Mouse (Mus musculus): ENCODE data around the gene 3110082I17Rik. TPM values are rescaled to one million over a fixed set of nuclear protein-coding genes. Genes with fewer than 3 reads are reported as not detected.

3110082I17Rik gene
- total RNA-seq, 2 experiments from 2014 or later = 14.0 to 17.3 TPM

DNA sequence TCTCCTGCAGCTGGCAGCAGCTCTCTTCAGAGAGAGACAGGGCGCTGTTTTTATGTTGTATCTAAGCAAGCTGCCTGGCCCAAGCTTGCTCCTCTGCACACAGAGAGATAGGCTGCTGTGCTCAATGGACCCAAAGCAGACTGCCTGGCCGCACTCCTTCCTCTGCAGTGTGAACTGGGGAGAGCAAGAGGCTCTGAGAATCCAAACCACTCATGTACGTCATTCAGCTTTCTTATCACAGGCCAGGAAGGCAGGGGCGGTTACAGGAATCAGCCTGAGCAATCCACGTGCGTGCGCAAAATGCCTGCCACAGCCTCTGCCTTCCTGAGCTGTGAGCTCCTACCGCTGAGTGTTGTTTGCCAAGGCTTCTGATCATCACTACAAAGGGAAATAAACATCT lies 77.6 kb downstream of the 3110082I17Rik start:
- no peak for DNase-seq (ENCODE audit: extremely low spot score in 1 of 2, low spot score in 1 of 2)

- no peak for DNase-seq (ENCODE audit: extremely low spot score in 1 of 2, low spot score in 1 of 2)
Observed at GRCm38 (mm10) chr5:139381586-139382513, 78.5 kb downstream of the 3110082I17Rik start.

DNA sequence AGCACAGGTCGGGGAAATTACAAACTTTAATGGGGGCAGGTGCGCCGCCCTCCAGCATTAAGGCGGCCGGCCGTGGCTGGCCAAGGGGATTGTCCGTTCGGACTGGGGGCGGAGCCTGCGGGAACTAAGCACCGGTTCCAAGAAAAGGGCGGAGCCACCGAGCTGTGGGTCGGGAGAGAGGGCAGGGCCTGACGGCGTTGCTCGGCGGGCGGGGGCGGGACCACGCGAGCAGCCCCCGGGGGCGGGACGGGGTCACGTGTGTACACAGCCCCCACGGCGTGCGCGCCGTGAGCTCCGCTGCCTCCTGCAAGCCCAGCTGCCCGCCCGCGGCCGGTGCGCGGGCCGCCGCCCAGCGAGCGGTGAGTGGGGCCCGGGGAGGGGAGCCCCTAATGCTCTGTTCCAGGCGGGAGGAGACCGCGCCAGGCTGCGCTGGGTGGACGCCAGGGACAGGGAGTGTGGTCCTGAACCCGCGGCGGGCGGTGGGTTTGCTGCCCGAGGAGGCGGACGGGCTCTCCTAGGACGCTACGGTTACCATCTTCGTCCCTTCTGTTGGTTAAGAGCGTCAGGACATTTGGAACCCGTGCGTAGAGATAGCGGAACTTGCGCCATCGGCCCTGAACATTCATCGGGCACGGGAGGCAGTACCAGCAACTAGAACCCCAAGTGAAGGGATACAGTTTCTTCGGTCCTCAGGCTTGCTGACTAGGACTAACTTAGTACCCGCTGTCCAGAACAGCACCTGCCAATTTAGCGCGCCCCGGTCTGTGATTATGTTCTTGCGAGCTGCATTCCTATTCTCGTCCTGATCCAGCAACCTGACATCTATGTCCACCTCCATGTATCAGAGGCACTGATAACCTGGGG lies 79.7 kb downstream of the 3110082I17Rik start:
- DNase-seq (ENCODE audit: extremely low spot score in 1 of 2, low spot score in 1 of 2) = peak; percentile 67 to 72

GRCm38 (mm10) chr5:139379771-139380384 lies 80.4 kb downstream of the 3110082I17Rik start:
- no peak for DNase-seq (ENCODE audit: extremely low spot score in 1 of 2, low spot score in 1 of 2)

DNA sequence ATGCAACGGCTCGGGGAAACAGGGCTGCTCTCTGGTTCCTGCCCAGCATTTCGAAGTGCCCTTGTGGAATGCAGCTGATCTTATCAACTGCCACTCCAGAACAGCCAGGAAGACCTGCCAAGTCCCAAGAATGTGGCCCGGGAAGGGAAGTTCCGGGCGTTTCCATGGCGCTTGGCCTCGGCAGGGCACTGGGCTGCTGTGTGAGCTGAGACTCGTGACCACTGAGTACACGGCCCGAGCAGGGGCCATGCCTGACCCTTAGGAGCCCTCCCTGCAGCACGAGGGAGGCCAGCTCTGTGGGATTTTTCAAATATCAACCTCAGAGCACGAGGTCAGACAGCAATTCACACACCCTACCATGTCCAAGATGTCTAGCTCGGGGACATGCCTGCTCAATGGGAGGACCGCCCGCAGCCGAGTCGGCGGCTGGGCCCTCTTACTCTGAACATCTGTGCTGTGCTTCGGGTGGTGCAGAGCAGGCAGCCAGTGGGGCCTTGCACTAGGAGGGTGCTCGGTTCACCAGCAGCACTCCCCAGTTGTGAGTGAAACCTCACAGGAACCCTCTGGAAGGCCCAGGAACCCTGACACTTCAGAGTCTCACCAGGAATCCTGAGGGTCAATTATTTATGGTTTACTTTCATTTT lies 81.2 kb downstream of the 3110082I17Rik start:
- no peak for DNase-seq (ENCODE audit: extremely low spot score in 1 of 2, low spot score in 1 of 2)

- DNase-seq (ENCODE audit: extremely low spot score in 1 of 2, low spot score in 1 of 2) = no peak
Observed at GRCm38 (mm10) chr5:139378271-139378556, 82.1 kb downstream of the 3110082I17Rik start.

DNA sequence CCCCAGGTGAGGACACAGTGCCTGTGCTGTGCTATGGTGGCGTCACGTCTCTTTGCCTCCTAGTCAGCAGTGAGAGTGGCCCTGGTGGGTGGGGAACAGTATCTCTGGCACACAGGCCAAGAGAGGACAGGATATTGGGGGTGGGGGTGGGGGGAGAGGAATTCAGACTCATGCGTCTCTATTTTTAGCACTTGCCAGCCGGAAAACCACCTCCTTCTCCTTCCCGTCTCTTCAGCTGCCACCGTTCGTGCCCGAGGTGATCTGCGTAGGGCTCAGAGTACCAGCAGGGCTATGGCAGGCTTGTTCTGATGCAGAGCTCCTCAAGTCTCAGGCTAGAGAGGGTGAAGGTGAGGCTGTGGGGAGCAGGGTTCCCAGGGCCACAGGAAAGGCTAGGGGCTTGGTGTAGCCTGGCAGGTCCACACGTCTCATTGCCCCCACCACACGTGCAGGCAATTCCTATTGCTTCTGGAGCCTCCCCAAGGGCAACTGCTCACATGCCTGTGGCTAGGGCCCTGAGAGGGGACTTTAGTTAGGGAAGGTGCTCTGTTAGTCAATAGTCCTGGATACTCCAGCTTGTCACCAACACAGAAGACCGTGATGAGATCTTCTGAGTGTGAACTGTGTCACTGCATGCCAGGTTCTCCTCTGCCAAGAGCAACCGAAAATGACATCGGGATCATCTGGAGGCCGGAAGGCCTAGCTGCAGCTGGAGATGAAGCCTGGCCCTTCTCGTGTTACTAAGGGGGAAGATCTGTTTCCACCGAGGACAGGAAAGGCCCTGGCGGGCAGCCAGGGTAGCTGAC lies 82.7 kb downstream of the 3110082I17Rik start, which contains the start of gene Gpr146:
Gpr146 (plus strand) TSS at position 230 of the 803 bp plus-strand sequence.
- no peak for DNase-seq (ENCODE audit: extremely low spot score in 1 of 2, low spot score in 1 of 2)

DNA sequence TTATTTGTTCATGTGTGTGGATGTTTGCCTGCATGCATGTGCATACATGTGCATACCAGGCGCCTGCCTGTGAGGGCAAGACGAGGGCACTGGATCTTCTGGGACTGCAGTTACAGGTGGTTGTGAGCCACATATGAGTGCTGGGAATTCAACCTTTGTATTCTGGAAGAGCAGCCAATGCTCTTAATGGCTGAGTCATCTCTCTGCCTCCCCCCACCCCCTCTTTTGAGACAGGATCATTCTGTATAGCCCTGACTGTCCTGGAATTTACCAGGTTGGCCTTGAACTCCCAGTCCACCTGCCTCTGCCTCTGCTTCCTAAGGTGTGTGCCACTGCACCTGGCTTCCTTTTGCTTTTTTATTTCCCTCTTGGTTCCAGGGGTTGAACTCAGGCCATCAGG lies 85.5 kb downstream of the 3110082I17Rik start:
- DNase-seq (ENCODE audit: extremely low spot score in 1 of 2, low spot score in 1 of 2) = no peak

- no peak for DNase-seq (ENCODE audit: extremely low spot score in 1 of 2, low spot score in 1 of 2)
Observed at GRCm38 (mm10) chr5:139373889-139374444, 86.4 kb downstream of the 3110082I17Rik start.

- no peak for DNase-seq (ENCODE audit: extremely low spot score in 1 of 2, low spot score in 1 of 2)
Observed at GRCm38 (mm10) chr5:139373126-139373525, 87.2 kb downstream of the 3110082I17Rik start.

DNA sequence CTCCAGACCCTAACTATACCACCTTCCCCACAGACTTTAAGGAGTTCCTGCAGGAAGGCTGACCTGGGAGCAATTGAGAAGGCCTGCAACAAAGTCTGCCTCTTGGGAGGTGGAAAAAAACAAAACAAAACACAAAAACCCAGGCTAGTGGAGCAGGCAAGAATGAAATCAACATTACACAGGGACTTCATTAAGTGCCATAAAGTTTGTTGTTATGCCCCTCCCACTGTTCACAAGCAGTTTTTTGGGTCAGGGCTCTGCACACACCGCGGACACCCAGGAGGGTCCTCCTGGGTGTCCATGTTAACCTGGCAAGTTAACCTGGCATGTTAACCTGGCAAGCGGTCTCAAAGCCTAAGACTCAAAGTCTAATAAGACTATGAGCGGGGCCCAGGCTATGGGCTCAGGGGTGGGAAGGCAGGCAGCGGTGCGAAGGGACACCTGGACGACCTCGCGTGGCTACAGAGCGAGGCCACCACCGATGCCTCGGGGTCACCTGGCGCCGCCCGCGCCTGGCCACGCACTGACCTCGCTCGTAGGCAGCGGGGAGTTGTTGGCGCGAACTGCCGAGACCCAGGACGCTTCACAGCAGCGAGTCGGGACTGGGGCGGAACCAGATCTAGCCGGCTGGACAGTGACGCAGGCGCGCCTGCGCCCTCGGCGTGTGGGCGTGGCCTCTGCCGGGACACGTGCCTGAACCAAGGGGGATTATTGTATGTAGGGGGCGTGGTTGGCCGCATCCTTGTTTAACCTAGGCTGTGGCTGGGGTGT lies 88.5 kb downstream of the 3110082I17Rik start:
- peak; percentile 69 to 77 for DNase-seq (ENCODE audit: extremely low spot score in 1 of 2, low spot score in 1 of 2)

- no peak for DNase-seq (ENCODE audit: extremely low spot score in 1 of 2, low spot score in 1 of 2)
Observed at GRCm38 (mm10) chr5:139371118-139371517, 89.2 kb downstream of the 3110082I17Rik start.

DNA sequence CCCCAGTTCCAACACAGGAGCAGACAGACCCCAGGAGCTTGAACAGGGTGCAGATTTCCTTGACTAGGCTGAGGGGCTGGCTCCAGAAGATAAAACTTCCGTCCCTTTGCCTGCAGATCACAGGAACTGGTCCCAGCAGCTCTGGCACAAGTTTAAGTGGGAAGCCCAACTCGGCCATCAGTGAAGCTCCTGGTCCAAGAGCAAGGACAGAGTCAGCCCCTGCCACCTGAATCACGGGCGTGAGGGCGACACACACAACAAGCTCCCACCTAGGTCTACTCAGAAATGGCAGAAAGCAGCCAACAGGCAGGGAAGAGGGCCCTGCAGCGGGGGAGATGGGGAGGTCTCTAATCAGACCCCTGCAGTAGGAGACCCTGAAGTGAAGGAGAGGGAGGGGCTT lies 90.0 kb downstream of the 3110082I17Rik start:
- no peak for DNase-seq (ENCODE audit: extremely low spot score in 1 of 2, low spot score in 1 of 2)

- no peak for DNase-seq (ENCODE audit: extremely low spot score in 1 of 2, low spot score in 1 of 2)
Observed at GRCm38 (mm10) chr5:139368638-139369320, 91.5 kb downstream of the 3110082I17Rik start.

GRCm38 (mm10) chr5:139367884-139368458 lies 92.4 kb downstream of the 3110082I17Rik start:
- no peak for DNase-seq (ENCODE audit: extremely low spot score in 1 of 2, low spot score in 1 of 2)

GRCm38 (mm10) chr5:139366484-139366883 lies 93.8 kb downstream of the 3110082I17Rik start:
- no peak for DNase-seq (ENCODE audit: extremely low spot score in 1 of 2, low spot score in 1 of 2)

GRCm38 (mm10) chr5:139365827-139366226 lies 94.5 kb downstream of the 3110082I17Rik start:
- no peak for DNase-seq (ENCODE audit: extremely low spot score in 1 of 2, low spot score in 1 of 2)
